Mouse (Mus musculus) neural tube, embryonic 13.5 days (tissue): ENCODE measurements around the gene Ltbr. TPM values are rescaled to one million over a fixed set of nuclear protein-coding genes. Genes with fewer than 3 reads are reported as not detected.
"Not testable (repeated sequence)": the region's sequence is repeated elsewhere in the genome, so short reads cannot be mapped to it uniquely, and the experiment has no call there.

Experiments used
- ATAC-seq: fragments of 200-750 bp; cut with Nextera tagmentation; 2 replicates; pipeline ENCODE4 v1.8.0; 2017; ENCODE audit warnings: low read depth, mild to moderate bottlenecking, moderate TSS enrichment, moderate library complexity
- H3K27ac ChIP-seq: fragments of 300-500 bp; sonication (generic); replicated peaks from 2 replicates; pipeline ENCODE4 v1.5.1; 2015; ENCODE audit warnings: moderate library complexity, mild to moderate bottlenecking, inconsistent platforms
- H3K27me3 ChIP-seq: fragments of 300-500 bp; sonication (generic); 2 replicates; pipeline ENCODE4 v1.6.1; 2015; ENCODE audit warnings: mild to moderate bottlenecking, inconsistent platforms
- H3K36me3 ChIP-seq: fragments of 300-500 bp; sonication (generic); 2 replicates; pipeline ENCODE4 v1.6.1; 2015; ENCODE audit warnings: mild to moderate bottlenecking, inconsistent platforms
- H3K4me1 ChIP-seq: fragments of 300-500 bp; sonication (generic); replicated peaks from 2 replicates; pipeline ENCODE4 v1.6.1; 2015; ENCODE audit warnings: inconsistent platforms
- H3K4me2 ChIP-seq: fragments of 300-500 bp; sonication (generic); 2 replicates; pipeline ENCODE4 v1.6.1; 2015; ENCODE audit warnings: inconsistent platforms, mild to moderate bottlenecking, moderate library complexity
- H3K4me3 ChIP-seq: fragments of 300-500 bp; sonication (generic); 2 replicates; pipeline ENCODE4 v1.5.1; 2015; ENCODE audit warnings: mild to moderate bottlenecking, inconsistent platforms
- H3K9ac ChIP-seq: fragments of 300-500 bp; sonication (generic); 2 replicates; pipeline ENCODE4 v1.6.1; 2015; ENCODE audit warnings: moderate library complexity, mild to moderate bottlenecking, inconsistent platforms
- H3K9me3 ChIP-seq: fragments of 300-500 bp; sonication (generic); 2 replicates; pipeline ENCODE4 v1.6.1; 2016; ENCODE audit warnings: inconsistent platforms
- WGBS: fragments of 180-500 bp; shearing (Covaris S2); methylation state at CpG from one replicate; pipeline ENCODE4 v1.1.7; 2015; 5-methylcytosine and 5-hydroxymethylcytosine counted together
- polyA plus RNA-seq: library from polyadenylated mRNA; unstranded; fragments of >200 nt; fragmentation: Nextera tagmentation; extraction: Ambion mirVana; gene quantifications from 2 replicates; pipeline ENCODE4 v1.2.1, GENCODE M21; 2015

Ltbr gene
- polyA plus RNA-seq, 1 experiment from 2014 or later = 17.5 TPM

DNA sequence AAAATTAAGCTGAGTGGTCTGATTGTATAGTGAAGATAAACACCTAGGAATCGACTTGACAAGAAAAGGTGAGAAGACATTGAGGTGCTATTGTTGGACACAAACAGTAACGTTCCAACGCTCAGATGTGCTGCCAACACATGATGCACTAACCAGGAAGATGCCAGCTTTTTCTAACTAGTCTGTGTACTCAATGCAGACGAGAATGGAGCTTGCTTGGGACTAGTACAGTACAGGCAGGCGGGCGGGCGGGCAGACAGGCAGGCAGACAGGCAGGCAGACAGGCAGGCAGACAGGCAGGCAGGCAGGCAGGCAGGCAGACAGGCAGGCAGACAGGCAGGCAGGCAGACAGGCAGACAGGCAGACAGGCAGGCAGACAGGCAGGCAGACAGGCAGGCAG lies 9.3 kb downstream of the Ltbr start:
- H3K36me3 ChIP-seq, H3K4me2 ChIP-seq, H3K4me1 ChIP-seq, H3K9me3 ChIP-seq, H3K9ac ChIP-seq, H3K4me3 ChIP-seq, ATAC-seq, H3K27ac ChIP-seq, H3K27me3 ChIP-seq: not testable (repeated sequence)
- WGBS = 81% methylated on average over 7 of the region's 7 CpGs

DNA sequence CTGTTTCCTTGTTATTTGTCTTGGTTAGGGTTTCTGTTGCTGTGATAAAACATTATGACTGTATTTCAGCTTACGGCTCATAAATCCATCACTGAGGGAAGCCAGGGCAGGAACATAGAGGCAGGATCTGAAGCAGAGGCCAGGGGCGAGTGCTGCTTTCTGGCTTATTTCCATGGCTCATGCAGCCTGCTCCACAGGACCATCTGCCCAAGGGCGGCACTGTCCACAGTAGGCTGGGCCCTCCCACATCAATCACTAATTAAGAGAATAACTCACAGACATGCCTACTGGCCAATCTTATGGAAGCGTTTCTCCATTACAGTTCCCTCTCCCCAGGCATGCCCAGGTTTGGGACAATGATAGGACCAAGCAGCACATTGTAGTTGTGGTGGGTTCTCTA lies 10.4 kb downstream of the Ltbr start:
- no peaks in the 10 kb centered on the region for H3K4me1 ChIP-seq
- no peaks in the 10 kb centered on the region for H3K9me3 ChIP-seq
- no peak overlapping the region for H3K27ac ChIP-seq
- no peaks in the 10 kb centered on the region for H3K27me3 ChIP-seq
- ATAC-seq = no peak
- no peaks in the 10 kb centered on the region for H3K36me3 ChIP-seq
- H3K4me2 ChIP-seq = no peak overlapping the region
- no peak overlapping the region for H3K9ac ChIP-seq
- WGBS = 60% methylated on average over 4 of the region's 4 CpGs
- H3K4me3 ChIP-seq = no peak overlapping the region

DNA sequence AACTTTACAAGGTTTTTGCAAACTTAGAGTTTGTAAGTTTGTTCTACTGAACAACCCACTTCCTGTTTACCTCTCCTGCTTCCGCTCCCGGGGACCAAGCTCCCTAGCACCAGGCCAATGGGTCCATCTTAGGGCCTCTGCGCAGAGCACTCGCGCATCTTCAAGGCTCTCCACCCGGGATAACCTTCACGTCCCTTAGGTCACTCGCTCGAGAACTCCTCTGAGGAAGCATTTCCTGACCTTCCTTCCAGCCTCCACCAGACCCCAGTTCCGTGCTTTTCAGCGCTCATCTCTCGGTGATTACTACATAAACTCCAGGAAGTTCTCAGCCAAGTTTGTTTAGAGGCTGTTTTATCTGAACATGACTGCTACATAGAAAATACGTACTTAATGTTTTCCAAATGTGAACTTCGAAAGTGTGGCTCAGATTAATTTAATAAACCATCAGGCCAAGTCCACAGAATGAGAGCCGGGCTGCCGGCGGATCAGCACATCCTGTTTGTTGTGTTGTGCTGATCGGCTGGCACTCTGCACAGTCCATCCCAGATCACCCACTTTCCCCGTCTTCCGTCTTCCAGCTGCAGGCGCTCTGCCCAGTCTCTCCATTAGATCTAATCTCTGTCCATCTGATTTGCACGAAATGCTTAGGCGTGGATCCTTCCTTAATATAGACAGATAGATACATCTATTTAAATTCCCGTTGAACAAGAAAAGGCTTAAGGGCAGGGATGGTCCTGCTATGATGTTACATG lies 11.3 kb downstream of the Ltbr start:
- Histone ChIP-seq H3K4me1 (no peaks in the 10 kb centered on the region), H3K9ac (no peak overlapping the region), H3K9me3 (no peaks in the 10 kb centered on the region), H3K4me2 (no peak overlapping the region), H3K4me3 (no peak overlapping the region), H3K36me3 (no peaks in the 10 kb centered on the region), H3K27ac (no peak overlapping the region), H3K27me3 (no peaks in the 10 kb centered on the region)
- no peak for ATAC-seq
- 89% methylated on average over 24 of the region's 24 CpGs for WGBS

DNA sequence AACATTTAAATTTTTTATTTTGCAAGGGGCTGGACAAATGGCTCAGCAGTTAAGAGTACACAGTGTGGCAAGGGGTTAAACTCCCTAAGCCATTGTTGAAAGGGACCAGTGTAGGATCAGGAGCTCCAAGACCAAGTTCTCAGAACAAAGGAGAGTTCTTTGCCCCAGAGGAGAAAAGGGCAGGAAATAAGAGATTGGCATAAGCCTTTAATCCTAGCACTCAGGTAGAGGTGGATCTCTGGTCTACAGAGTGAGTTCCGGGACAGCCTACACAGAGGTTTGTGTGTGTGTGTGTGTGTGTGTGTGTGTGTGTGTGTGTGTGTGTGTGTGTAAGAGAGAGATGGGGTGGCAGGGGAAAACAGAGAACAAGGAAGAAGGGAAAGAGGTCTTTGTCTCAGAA lies 12.7 kb downstream of the Ltbr start:
- ATAC-seq = no peak
- Histone ChIP-seq H3K9me3 (no peaks in the 10 kb centered on the region), H3K9ac (no peak overlapping the region), H3K4me2 (no peak overlapping the region), H3K27ac (no peak overlapping the region), H3K36me3 (no peaks in the 10 kb centered on the region), H3K27me3 (no peaks in the 10 kb centered on the region), H3K4me3 (no peak overlapping the region), H3K4me1 (no peaks in the 10 kb centered on the region)
- WGBS = 77% methylated on average over 1 of the region's 1 CpGs

DNA sequence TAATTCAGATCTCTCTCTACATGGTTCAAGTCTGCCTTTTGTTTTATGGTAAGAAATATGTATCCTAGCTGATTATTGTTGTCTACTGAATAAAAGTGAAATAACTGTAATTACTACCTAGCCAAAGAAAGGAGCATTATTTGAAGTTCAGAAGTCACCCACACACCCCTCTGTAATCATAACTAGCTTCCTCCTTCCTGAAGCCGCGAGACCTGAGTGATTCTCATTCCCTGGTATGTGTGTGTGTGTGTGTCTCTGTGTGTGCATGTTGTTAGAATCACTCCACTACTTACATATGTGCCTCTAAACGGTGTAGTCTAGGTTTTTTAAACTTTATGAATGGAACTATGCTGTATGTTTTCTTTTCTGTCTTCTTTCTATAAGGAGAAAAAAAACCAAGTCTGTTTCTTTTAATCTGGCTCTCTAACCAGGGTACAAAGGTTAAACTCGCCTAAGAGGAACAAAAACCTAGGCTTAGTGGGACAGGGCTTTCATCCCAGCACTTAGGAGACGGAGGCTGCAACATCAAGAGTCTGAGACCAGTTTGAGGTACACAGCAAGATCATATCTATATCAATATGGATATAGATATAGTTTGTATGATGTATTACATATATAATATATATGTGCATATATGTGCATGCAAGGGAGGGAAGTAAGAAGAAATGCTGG lies 16.4 kb downstream of the Ltbr start:
- Histone ChIP-seq H3K4me1 (no peaks in the 10 kb centered on the region), H3K4me3 (no peak overlapping the region), H3K9me3 (no peaks in the 10 kb centered on the region), H3K9ac (no peak overlapping the region), H3K36me3 (no peaks in the 10 kb centered on the region), H3K4me2 (no peak overlapping the region), H3K27me3 (no peaks in the 10 kb centered on the region), H3K27ac (no peak overlapping the region)
- no peak for ATAC-seq
- 80% methylated on average over 5 of the region's 5 CpGs for WGBS

DNA sequence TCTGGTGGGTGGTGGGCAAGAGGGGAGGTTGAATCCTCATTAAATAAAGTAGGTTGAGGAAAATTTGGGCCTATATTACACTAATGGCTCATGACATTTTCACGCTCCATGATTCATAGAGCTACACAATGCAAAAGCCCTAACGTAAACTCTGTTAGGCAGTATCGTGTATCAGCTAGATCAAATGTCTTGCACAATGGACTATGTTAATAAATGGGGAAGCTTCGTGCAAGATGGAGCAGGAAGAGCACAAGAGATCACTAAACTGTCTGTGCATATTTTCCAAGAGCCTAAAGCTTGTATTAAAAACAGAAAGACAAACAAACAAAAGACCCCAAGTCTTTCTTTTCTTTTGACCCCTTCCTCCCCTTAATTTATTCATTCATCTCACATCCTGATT lies 19.6 kb downstream of the Ltbr start:
- Histone ChIP-seq H3K4me2 (no peak overlapping the region), H3K9ac (no peak overlapping the region), H3K4me3 (no peak overlapping the region), H3K27me3 (no peaks in the 10 kb centered on the region), H3K4me1 (no peaks in the 10 kb centered on the region), H3K9me3 (no peaks in the 10 kb centered on the region), H3K36me3 (no peaks in the 10 kb centered on the region), H3K27ac (no peak overlapping the region)
- 79% methylated on average over 4 of the region's 4 CpGs for WGBS
- no peak for ATAC-seq

DNA sequence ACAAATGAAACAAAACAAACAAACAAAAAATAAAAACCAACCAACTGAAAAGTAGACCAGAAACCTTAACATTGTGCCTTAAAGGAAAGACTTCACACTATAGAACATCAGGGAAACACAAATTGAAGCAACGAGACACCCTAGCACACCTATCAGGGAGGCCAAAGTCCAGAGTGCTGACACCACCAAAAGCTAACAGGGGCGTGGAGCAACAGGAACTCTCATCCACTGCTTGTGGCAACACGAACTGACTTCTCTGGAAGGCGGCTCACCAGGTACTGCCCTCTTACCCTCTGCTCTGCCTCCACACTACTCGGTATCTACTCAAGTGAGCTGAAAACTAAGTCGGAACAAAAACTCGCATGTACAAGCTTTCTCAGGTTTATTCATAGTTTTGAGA lies 21.4 kb downstream of the Ltbr start:
- H3K9ac ChIP-seq = no peak overlapping the region
- H3K9me3 ChIP-seq = no peaks in the 10 kb centered on the region
- 90% methylated on average over 7 of the region's 7 CpGs for WGBS
- no peak overlapping the region for H3K4me2 ChIP-seq
- no peak for ATAC-seq
- no peaks in the 10 kb centered on the region for H3K36me3 ChIP-seq
- no peak overlapping the region for H3K4me3 ChIP-seq
- no peaks in the 10 kb centered on the region for H3K27me3 ChIP-seq
- H3K27ac ChIP-seq = no peak overlapping the region
- no peaks in the 10 kb centered on the region for H3K4me1 ChIP-seq

DNA sequence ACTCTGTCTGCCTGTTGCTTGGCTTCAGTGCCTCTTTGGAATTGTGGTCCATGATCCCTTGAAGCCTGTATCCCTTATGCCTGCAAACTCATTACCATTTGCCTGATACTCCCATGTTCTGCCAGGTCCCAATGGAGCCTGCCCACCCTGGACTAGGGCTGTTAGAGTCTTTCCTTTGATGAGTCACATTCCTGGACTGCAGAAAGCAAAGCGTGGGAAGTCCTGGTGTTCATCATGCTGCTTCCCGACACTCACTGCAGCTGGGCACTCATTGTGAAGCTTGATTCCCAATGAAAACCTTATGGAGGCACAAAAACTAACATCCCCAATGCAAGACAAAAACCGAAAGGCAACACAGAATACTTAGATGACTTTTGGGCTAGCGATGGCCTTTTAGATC lies 22.4 kb downstream of the Ltbr start:
- Histone ChIP-seq H3K4me3 (no peak overlapping the region), H3K4me2 (no peak overlapping the region), H3K4me1 (no peaks in the 10 kb centered on the region), H3K36me3 (no peaks in the 10 kb centered on the region), H3K27me3 (no peaks in the 10 kb centered on the region), H3K27ac (no peak overlapping the region), H3K9ac (no peak overlapping the region), H3K9me3 (no peaks in the 10 kb centered on the region)
- ATAC-seq = no peak
- 86% methylated on average over 4 of the region's 4 CpGs for WGBS

DNA sequence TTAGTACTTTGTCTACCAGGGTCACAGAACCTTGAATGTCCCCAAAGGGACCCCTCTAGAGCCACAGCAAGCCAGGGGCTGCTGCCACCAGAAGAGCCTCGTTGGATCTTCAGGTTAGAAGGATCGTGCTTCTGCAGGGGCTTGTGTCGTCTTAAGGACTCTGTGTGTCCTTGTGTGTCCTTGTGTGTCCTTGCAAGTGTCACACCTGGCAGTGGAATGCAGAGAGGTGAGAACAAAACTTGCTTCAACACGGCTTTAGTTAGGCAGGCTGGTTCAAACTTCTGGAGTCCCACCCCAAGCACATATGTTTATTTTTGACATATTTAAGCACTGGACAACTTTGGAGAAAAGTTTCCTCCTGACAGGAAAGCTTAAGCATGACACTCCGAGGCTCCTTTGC lies 25.0 kb downstream of the Ltbr start:
- no peak overlapping the region for H3K9ac ChIP-seq
- no peak overlapping the region for H3K4me3 ChIP-seq
- H3K27me3 ChIP-seq = no peaks in the 10 kb centered on the region
- no peak overlapping the region for H3K27ac ChIP-seq
- H3K4me1 ChIP-seq = no peaks in the 10 kb centered on the region
- ATAC-seq = no peak
- no peaks in the 10 kb centered on the region for H3K9me3 ChIP-seq
- no peak overlapping the region for H3K4me2 ChIP-seq
- WGBS = 84% methylated on average over 5 of the region's 5 CpGs
- no peaks in the 10 kb centered on the region for H3K36me3 ChIP-seq

DNA sequence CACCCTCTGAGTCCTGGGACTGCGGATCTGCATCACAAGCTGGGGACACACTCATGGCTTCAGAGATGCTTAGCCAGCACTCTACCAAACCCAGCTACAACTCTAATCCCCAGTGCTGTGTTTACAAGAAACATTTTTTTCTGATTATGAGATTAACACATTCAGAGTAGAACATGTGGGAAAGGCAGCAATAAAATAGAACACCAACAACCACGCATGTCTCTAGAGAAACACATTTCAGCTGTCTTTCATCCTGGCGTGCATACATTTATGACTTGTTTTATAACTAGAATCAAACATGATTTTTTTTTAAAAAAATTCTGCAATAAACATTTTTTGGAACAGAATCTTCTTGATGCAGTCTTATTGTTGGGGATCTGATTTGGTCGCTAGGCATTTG lies 26.7 kb downstream of the Ltbr start:
- Histone ChIP-seq H3K4me2 (no peak overlapping the region), H3K36me3 (no peaks in the 10 kb centered on the region), H3K4me1 (no peaks in the 10 kb centered on the region), H3K9me3 (no peaks in the 10 kb centered on the region), H3K9ac (no peak overlapping the region), H3K4me3 (no peak overlapping the region), H3K27ac (no peak overlapping the region), H3K27me3 (no peaks in the 10 kb centered on the region)
- no peak for ATAC-seq
- 81% methylated on average over 4 of the region's 4 CpGs for WGBS

DNA sequence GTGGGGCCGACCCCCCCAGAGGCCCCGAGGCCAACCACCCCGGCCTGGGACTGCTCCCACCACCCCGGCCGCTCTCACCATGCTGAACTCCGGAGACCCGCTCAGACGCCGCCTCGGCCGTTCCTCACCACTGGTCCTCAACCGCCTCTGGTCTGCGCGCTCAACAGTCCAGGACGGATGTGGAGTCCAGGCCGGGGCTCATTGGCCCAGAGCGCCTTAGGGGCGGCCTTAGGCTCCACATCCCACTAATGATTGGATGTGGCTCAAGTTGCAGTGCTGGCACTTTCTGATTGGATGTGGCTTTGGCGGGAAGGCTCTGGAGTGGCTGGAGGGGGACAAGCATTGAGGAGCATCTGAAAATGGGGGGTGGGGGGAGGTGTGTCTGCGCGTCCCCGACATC lies 27.8 kb downstream of the Ltbr start, which contains the start of gene Tuba3a:
Gene Tuba3a, minus strand, starts transcription at position 153 of the 400 bp plus-strand sequence.
- Histone ChIP-seq H3K9me3 (no peaks in the 10 kb centered on the region), H3K4me1 (no peaks in the 10 kb centered on the region), H3K4me2 (no peak within 1 kb of the TSS), H3K4me3 (no peak within 1 kb of the TSS), H3K27me3 (no peaks in the 10 kb centered on the region), H3K9ac (no peak within 1 kb of the TSS), H3K27ac (no peak within 1 kb of the TSS), H3K36me3 (no peaks in the 10 kb centered on the region)
- WGBS = 95% methylated on average over 22 of the region's 22 CpGs
- ATAC-seq = no peak

DNA sequence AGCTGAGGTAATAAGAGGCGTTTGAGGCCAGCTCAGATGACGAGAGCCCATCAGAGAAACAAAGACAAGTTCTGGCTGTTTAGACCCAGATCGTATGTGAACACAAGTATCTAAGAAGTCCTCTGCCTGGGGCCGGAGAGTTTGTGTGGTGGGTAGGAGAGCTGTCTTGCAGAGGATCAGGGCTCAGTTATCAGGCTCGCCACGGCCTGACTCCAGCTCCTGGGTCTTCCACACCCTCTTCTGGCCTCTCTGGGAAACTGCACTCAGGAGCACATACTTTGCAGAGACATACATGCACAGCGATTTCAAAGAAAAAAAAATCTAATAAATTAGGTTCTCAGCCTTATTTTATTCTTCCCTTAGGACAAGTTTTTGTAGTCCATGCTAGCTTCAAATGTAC lies 28.9 kb downstream of the Ltbr start:
- Histone ChIP-seq H3K4me3 (no peak overlapping the region), H3K27ac (no peak overlapping the region), H3K4me2 (no peak overlapping the region), H3K36me3 (no peaks in the 10 kb centered on the region), H3K9me3 (no peaks in the 10 kb centered on the region), H3K27me3 (no peaks in the 10 kb centered on the region), H3K4me1 (no peaks in the 10 kb centered on the region), H3K9ac (no peak overlapping the region)
- 91% methylated on average over 7 of the region's 7 CpGs for WGBS
- ATAC-seq = no peak

DNA sequence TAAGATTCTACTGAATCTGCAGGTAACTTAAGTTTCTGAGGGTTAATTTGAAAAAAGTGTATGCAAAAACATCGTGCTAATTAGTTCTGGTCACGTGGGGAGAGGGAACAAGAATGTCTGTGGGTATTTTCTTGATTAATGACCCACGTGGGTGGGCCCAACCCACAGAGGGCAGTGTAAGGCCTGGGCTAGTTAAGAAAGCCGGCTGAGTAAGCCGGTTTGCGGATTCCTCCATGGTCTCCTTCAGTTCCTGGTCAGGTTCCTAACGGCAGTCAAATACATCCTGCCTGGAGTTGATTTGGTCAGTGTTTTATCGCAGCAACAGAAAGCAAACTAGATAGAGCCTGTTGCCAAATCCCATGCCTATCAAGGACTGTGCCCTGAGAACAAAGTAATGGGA lies 29.4 kb downstream of the Ltbr start:
- H3K27me3 ChIP-seq = no peaks in the 10 kb centered on the region
- no peaks in the 10 kb centered on the region for H3K9me3 ChIP-seq
- 55% methylated on average over 8 of the region's 8 CpGs for WGBS
- no peaks in the 10 kb centered on the region for H3K4me1 ChIP-seq
- no peak overlapping the region for H3K4me2 ChIP-seq
- no peak for ATAC-seq
- H3K4me3 ChIP-seq = no peak overlapping the region
- H3K36me3 ChIP-seq = no peaks in the 10 kb centered on the region
- no peak overlapping the region for H3K9ac ChIP-seq
- no peak overlapping the region for H3K27ac ChIP-seq
